Mouse (Mus musculus) midbrain, embryonic 12.5 days (tissue): ENCODE results near the gene Prkag3. TPM values are rescaled to one million over a fixed set of nuclear protein-coding genes. Genes with fewer than 3 reads are reported as not detected.

ENCODE experiments used
- ATAC-seq: fragments of 200-750 bp; cut with Nextera tagmentation; 2 replicates; pipeline ENCODE4 v1.8.0; 2017; ENCODE audit warnings: low read depth, moderate TSS enrichment, moderate library complexity; ENCODE audit not compliant: low FRiP score
- H3K27ac ChIP-seq: fragments of 300-500 bp; sonication (generic); replicated peaks from 2 replicates; pipeline ENCODE4 v1.5.1; 2016; ENCODE audit warnings: mild to moderate bottlenecking
- H3K27me3 ChIP-seq: fragments of 300-500 bp; sonication (generic); 2 replicates; pipeline ENCODE4 v1.6.1; 2016; ENCODE audit warnings: mild to moderate bottlenecking
- H3K36me3 ChIP-seq: fragments of 300-500 bp; sonication (generic); 2 replicates; pipeline ENCODE4 v1.6.1; 2016
- H3K4me1 ChIP-seq: fragments of 300-500 bp; sonication (generic); 2 replicates; pipeline ENCODE4 v1.6.1; 2016
- H3K4me2 ChIP-seq: fragments of 300-500 bp; sonication (generic); replicated peaks from 2 replicates; pipeline ENCODE4 v1.6.1; 2016; ENCODE audit warnings: mild to moderate bottlenecking, moderate library complexity
- H3K4me3 ChIP-seq: fragments of 300-500 bp; sonication (generic); 2 replicates; pipeline ENCODE4 v1.5.1; 2016; ENCODE audit warnings: mild to moderate bottlenecking
- H3K9ac ChIP-seq: fragments of 300-500 bp; sonication (generic); replicated peaks from 2 replicates; pipeline ENCODE4 v1.6.1; 2016; ENCODE audit warnings: mild to moderate bottlenecking, moderate library complexity
- H3K9me3 ChIP-seq: fragments of 300-500 bp; sonication (generic); 2 replicates; pipeline ENCODE4 v1.6.1; 2016; ENCODE audit warnings: mild to moderate bottlenecking
- WGBS: fragments of 180-500 bp; shearing (Covaris S2); methylation state at CpG from one replicate; pipeline ENCODE4 v1.1.7; 2016; 5-methylcytosine and 5-hydroxymethylcytosine counted together
- polyA plus RNA-seq: library from polyadenylated mRNA; unstranded; fragments of >200 nt; fragmentation: Nextera tagmentation; extraction: Ambion mirVana; gene quantifications from 2 replicates; pipeline ENCODE4 v1.2.1, GENCODE M21; 2016

Prkag3 gene
- polyA plus RNA-seq, 1 experiment from 2014 or later: not detected

GRCm38 (mm10) chr1:74753266-74753974 lies 4.4 kb upstream of the Prkag3 start:
- H3K9ac ChIP-seq: no peak overlapping the region
- H3K4me1 ChIP-seq: 0 out of 2 replicates have a peak, but pooled peaks cover 6% of the 10 kb centered on the region
- H3K4me2 ChIP-seq: no peak overlapping the region
- no peak overlapping the region for H3K27ac ChIP-seq
- no peaks in the 10 kb centered on the region for H3K36me3 ChIP-seq
- no peaks in the 10 kb centered on the region for H3K9me3 ChIP-seq
- no peak overlapping the region for H3K4me3 ChIP-seq
- peaks cover 15% of the 10 kb centered on the region for H3K27me3 ChIP-seq
- WGBS: 88% methylated on average over 8 of the region's 8 CpGs
- no peak for ATAC-seq

GRCm38 (mm10) chr1:74752833-74753232 lies 3.8 kb upstream of the Prkag3 start:
- H3K4me2 ChIP-seq: no peak overlapping the region
- ATAC-seq: no peak
- WGBS: 95% methylated on average over 3 of the region's 3 CpGs
- peaks cover 21% of the 10 kb centered on the region for H3K27me3 ChIP-seq
- H3K27ac ChIP-seq: no peak overlapping the region
- no peaks in the 10 kb centered on the region for H3K9me3 ChIP-seq
- H3K36me3 ChIP-seq: no peaks in the 10 kb centered on the region
- H3K4me1 ChIP-seq: 0 out of 2 replicates have a peak, but pooled peaks cover 6% of the 10 kb centered on the region
- no peak overlapping the region for H3K4me3 ChIP-seq
- H3K9ac ChIP-seq: no peak overlapping the region

GRCm38 (mm10) chr1:74752150-74752549 lies 3.1 kb upstream of the Prkag3 start:
- 0 out of 2 replicates have a peak, but pooled peaks cover 6% of the 10 kb centered on the region for H3K4me1 ChIP-seq
- H3K36me3 ChIP-seq: no peaks in the 10 kb centered on the region
- ATAC-seq: no peak
- no peak overlapping the region for H3K4me3 ChIP-seq
- H3K4me2 ChIP-seq: no peak overlapping the region
- WGBS: 87% methylated on average over 8 of the region's 8 CpGs
- no peak overlapping the region for H3K9ac ChIP-seq
- H3K9me3 ChIP-seq: no peaks in the 10 kb centered on the region
- H3K27me3 ChIP-seq: peaks cover 28% of the 10 kb centered on the region
- no peak overlapping the region for H3K27ac ChIP-seq

- peaks cover 29% of the 10 kb centered on the region for H3K27me3 ChIP-seq
- no peak overlapping the region for H3K27ac ChIP-seq
- no peak overlapping the region for H3K9ac ChIP-seq
- 0 out of 2 replicates have a peak, but pooled peaks cover 6% of the 10 kb centered on the region for H3K4me1 ChIP-seq
- H3K4me3 ChIP-seq: no peak overlapping the region
- no peaks in the 10 kb centered on the region for H3K9me3 ChIP-seq
- 83% methylated on average over 4 of the region's 4 CpGs for WGBS
- no peak for ATAC-seq
- no peaks in the 10 kb centered on the region for H3K36me3 ChIP-seq
- no peak overlapping the region for H3K4me2 ChIP-seq
These were observed 1.7 kb upstream of the Prkag3 start for GRCm38 (mm10) chr1:74750683-74751082.

- no peak overlapping the region for H3K4me2 ChIP-seq
- H3K4me3 ChIP-seq: no peak overlapping the region
- H3K9ac ChIP-seq: no peak overlapping the region
- no peak overlapping the region for H3K27ac ChIP-seq
- H3K9me3 ChIP-seq: no peaks in the 10 kb centered on the region
- 0 out of 2 replicates have a peak, but pooled peaks cover 6% of the 10 kb centered on the region for H3K4me1 ChIP-seq
- H3K27me3 ChIP-seq: peaks cover 35% of the 10 kb centered on the region
- no peak for ATAC-seq
- 78% methylated on average over 7 of the region's 7 CpGs for whole genome bisulfite sequencing
- no peaks in the 10 kb centered on the region for H3K36me3 ChIP-seq
These were observed 280 bp upstream of the Prkag3 start for GRCm38 (mm10) chr1:74749301-74749700.

GRCm38 (mm10) chr1:74747335-74747734 lies 1.7 kb downstream of the Prkag3 start:
- Histone ChIP-seq H3K4me2 (no peak overlapping the region), H3K4me1 (0 out of 2 replicates have a peak, but pooled peaks cover 6% of the 10 kb centered on the region), H3K27me3 (peaks cover 36% of the 10 kb centered on the region), H3K9ac (no peak overlapping the region), H3K4me3 (no peak overlapping the region), H3K9me3 (no peaks in the 10 kb centered on the region), H3K27ac (no peak overlapping the region), H3K36me3 (no peaks in the 10 kb centered on the region)
- ATAC-seq: no peak
- WGBS: 73% methylated on average over 5 of the region's 5 CpGs

GRCm38 (mm10) chr1:74740846-74741245 lies 8.2 kb downstream of the Prkag3 start:
- H3K9ac ChIP-seq: no peak overlapping the region
- H3K27me3 ChIP-seq: peaks cover 7% of the 10 kb centered on the region; the same call in 1 of the 2 replicates
- no peak overlapping the region for H3K4me3 ChIP-seq
- no peaks in the 10 kb centered on the region for H3K4me1 ChIP-seq
- ATAC-seq: no peak
- no peak overlapping the region for H3K27ac ChIP-seq
- H3K36me3 ChIP-seq: no peaks in the 10 kb centered on the region
- H3K9me3 ChIP-seq: no peaks in the 10 kb centered on the region
- 84% methylated on average over 7 of the region's 7 CpGs for WGBS
- H3K4me2 ChIP-seq: no peak overlapping the region

GRCm38 (mm10) chr1:74737500-74737899 lies 11.5 kb downstream of the Prkag3 start:
- Histone ChIP-seq H3K9ac (no peak overlapping the region), H3K27ac (no peak overlapping the region), H3K4me2 (no peak overlapping the region), H3K4me3 (no peak overlapping the region), H3K36me3 (no peaks in the 10 kb centered on the region), H3K9me3 (no peaks in the 10 kb centered on the region), H3K27me3 (no peaks in the 10 kb centered on the region), H3K4me1 (no peaks in the 10 kb centered on the region)
- whole genome bisulfite sequencing: 88% methylated on average over 7 of the region's 7 CpGs
- no peak for ATAC-seq

GRCm38 (mm10) chr1:74736977-74737376 lies 12.0 kb downstream of the Prkag3 start:
- no peak overlapping the region for H3K9ac ChIP-seq
- H3K27ac ChIP-seq: no peak overlapping the region
- no peaks in the 10 kb centered on the region for H3K36me3 ChIP-seq
- H3K4me2 ChIP-seq: no peak overlapping the region
- no peaks in the 10 kb centered on the region for H3K27me3 ChIP-seq
- H3K4me3 ChIP-seq: no peak overlapping the region
- WGBS: 92% methylated on average over 12 of the region's 12 CpGs
- no peak for ATAC-seq
- H3K9me3 ChIP-seq: no peaks in the 10 kb centered on the region
- H3K4me1 ChIP-seq: no peaks in the 10 kb centered on the region

GRCm38 (mm10) chr1:74728446-74728845 lies 20.6 kb downstream of the Prkag3 start:
- H3K9ac ChIP-seq: no peak overlapping the region
- H3K4me3 ChIP-seq: no peak overlapping the region
- H3K4me2 ChIP-seq: no peak overlapping the region
- no peaks in the 10 kb centered on the region for H3K36me3 ChIP-seq
- H3K27me3 ChIP-seq: no peaks in the 10 kb centered on the region
- 86% methylated on average over 8 of the region's 8 CpGs for WGBS
- no peaks in the 10 kb centered on the region for H3K9me3 ChIP-seq
- no peak overlapping the region for H3K27ac ChIP-seq
- ATAC-seq: no peak
- no peaks in the 10 kb centered on the region for H3K4me1 ChIP-seq

- no peaks in the 10 kb centered on the region for H3K4me1 ChIP-seq
- ATAC-seq: no peak
- no peaks in the 10 kb centered on the region for H3K27me3 ChIP-seq
- no peaks in the 10 kb centered on the region for H3K9me3 ChIP-seq
- WGBS: 87% methylated on average over 5 of the region's 5 CpGs
- no peak overlapping the region for H3K27ac ChIP-seq
- no peak overlapping the region for H3K9ac ChIP-seq
- no peak overlapping the region for H3K4me2 ChIP-seq
- no peak overlapping the region for H3K4me3 ChIP-seq
- H3K36me3 ChIP-seq: no peaks in the 10 kb centered on the region
These were observed 22.3 kb downstream of the Prkag3 start for GRCm38 (mm10) chr1:74726674-74727073.

- H3K27me3 ChIP-seq: no peaks in the 10 kb centered on the region
- no peak overlapping the region for H3K9ac ChIP-seq
- H3K27ac ChIP-seq: no peak overlapping the region
- H3K9me3 ChIP-seq: no peaks in the 10 kb centered on the region
- H3K4me2 ChIP-seq: no peak overlapping the region
- H3K4me1 ChIP-seq: no peaks in the 10 kb centered on the region
- ATAC-seq: no peak
- WGBS: 87% methylated on average over 5 of the region's 5 CpGs
- H3K4me3 ChIP-seq: no peak overlapping the region
- no peaks in the 10 kb centered on the region for H3K36me3 ChIP-seq
These were observed 22.9 kb downstream of the Prkag3 start for GRCm38 (mm10) chr1:74726114-74726513.

- Histone ChIP-seq H3K4me1 (no peaks in the 10 kb centered on the region), H3K27ac (no peak overlapping the region), H3K9me3 (no peaks in the 10 kb centered on the region), H3K9ac (no peak overlapping the region), H3K27me3 (no peaks in the 10 kb centered on the region), H3K4me2 (no peak overlapping the region), H3K4me3 (no peak overlapping the region), H3K36me3 (no peaks in the 10 kb centered on the region)
- 75% methylated on average over 2 of the region's 2 CpGs for WGBS
- no peak for ATAC-seq
These were observed 25.3 kb downstream of the Prkag3 start for GRCm38 (mm10) chr1:74723748-74724147.
